Mouse (Mus musculus): ENCODE results near the gene Rbm6. TPM values are rescaled to one million over a fixed set of nuclear protein-coding genes. Genes with fewer than 3 reads are reported as not detected.

Gene Rbm6
- total RNA-seq (2014; fragmentation: Nextera tagmentation), result 123 and 150 TPM in 2 replicates
- 164 and 174 TPM in 2 replicates for total RNA-seq (2017)

- ATAC-seq (replicated peaks; ENCODE audit: low FRiP score, low TSS enrichment, poor library complexity, severe bottlenecking), result no peak
Measured at GRCm38 (mm10) chr9:107873137-107873536, at the start of gene Rbm6. Gene Rbm6 (minus strand): TSS chr9:107873237.

DNA sequence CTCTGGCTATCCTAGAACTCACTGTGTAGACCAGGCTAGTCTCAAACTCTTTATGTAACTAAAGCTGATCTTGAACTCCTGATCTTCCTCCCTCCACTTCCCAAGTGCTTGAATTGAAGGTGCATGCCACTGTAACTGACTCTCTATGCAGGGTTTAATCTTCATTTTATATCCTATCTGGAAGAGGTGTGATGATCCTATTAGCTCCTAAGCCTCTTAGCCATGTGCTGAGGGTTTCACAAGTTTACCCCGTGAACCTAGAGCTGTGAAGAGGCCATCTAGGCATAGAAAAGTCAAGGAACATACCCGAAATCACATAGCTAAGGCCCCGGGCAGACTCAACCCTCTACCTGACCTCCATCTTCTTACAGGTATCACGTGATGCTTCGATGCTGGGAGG lies 46.4 kb upstream of the Rbm6 start:
- no peak for ATAC-seq (replicated peaks; ENCODE audit: low FRiP score, low TSS enrichment, poor library complexity, severe bottlenecking)

DNA sequence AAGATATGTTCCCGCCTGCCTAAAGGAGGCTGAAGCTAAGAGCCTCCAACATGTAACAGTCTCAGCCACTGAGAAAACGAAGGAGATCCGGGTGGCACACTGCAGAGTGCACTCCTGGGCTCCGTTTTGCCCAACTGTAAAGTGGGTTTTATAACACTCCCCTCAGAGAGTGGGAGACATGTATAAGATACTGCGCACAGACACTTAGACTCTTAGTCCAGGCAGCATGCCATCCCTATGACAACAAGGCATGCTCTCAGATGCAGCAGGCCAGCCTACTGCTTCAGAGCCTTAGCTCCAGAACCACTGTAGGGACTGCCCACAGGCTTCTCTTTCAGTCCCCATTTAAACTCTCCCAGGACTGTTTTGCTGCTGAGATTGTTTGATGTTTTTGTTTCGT lies 45.8 kb upstream of the Rbm6 start:
- ATAC-seq (replicated peaks; ENCODE audit: low FRiP score, low TSS enrichment, poor library complexity, severe bottlenecking), result no peak

DNA sequence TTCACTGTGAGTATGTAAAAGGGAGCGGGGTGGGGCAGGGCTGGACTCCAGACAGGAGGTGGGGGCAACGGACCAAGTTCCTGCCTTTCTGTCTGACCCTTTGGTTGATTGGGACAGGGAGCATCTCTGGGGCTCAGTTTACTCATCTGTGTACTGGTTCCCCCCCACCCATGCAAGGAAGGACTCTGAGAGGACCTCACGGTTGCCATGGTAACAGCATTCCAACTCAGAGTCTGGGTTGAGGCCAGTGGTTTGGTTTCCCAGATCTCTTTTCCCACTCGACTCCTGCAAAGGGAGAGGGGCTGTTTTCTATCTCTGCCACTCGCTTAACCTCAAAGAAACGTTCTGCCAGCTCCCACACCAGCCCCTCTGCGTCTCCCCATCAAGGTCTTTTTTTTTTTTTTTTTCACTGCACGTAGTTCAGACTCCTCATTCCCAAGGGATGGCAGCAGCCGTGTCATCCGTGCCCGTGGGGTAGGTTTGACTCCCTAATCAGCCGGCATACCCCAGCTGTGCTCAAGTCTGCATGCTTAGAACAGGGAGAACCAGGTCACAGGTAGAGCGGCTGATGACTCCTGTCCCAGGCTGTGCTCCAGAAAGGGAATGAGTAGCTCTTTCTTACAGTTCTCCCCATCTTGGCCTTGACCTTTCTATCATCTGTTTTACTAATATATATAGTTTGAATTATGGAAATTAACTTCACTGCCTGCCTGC lies 45.0 kb upstream of the Rbm6 start:
- no peak for ATAC-seq (replicated peaks; ENCODE audit: low FRiP score, low TSS enrichment, poor library complexity, severe bottlenecking)

DNA sequence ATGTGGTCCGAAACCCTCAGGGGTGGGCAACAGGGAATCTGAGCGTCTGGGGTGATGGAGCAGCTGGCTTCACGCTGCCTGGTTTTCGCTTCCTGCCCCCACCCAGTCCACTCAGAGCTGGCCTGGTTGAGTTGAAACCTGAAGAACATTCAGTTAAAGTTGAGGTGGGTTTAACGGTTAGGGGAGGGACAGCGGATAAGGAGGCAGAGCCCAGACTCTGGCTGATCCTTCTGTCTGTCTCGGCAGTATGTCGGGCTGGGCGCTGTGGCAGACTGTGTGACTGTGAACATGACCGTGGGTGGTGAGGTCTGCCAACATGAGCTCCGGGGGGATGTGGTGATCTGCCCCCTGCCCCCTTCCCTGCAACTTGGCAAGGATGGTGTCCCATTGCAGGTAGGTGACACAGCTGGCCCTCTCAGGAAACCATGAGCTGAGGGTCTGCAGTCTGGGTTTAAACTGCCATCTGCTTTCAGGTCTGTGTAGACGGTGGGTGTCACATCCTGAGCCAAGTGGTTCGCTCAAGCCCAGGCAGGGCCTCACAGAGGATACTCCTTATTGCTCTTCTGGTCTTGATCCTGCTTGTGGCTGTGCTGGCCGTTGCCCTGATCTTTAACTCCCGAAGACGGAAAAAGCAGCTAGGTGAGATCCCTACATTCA lies 41.9 kb upstream of the Rbm6 start:
- ATAC-seq (replicated peaks; ENCODE audit: low FRiP score, low TSS enrichment, poor library complexity, severe bottlenecking), result no peak

GRCm38 (mm10) chr9:107910025-107910769 lies 37.2 kb upstream of the Rbm6 start:
- ATAC-seq (replicated peaks; ENCODE audit: low FRiP score, low TSS enrichment, poor library complexity, severe bottlenecking), result no peak

DNA sequence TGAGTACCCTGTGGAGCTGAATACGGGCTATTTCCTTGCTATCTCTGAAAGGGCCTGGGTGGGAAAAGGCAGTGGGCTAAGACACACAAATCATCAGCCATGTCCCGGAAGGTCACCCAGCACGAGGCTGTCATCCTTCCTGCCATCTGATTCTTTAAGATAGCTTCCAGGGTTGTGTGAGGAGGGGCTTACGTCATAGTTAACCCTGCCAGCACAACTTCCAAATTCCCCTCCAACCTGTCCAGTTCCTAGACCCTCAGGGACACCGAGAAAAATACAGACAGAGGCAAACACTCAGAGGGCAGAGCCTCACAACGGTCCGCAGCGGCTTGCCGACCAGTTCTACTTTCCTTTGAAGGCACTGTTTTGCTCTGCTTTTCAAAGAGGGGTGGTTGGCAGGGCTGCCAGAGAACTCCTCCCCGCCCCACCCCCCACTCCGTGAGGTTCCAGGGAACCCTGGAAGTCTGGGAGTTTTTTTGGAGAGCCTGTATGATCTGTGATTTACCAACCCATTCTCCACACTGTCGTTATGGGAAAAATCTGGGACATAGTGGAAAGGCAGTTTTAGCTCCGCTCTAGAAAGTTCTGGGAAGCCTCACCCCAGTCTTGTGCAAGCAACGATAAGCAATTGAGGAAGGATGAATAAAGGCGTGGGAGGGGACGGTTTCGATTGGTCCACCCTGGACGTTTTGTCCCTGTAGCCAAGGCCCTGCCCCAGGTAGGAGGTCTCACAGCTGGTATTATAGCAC lies 35.5 kb upstream of the Rbm6 start:
- ATAC-seq (replicated peaks; ENCODE audit: low FRiP score, low TSS enrichment, poor library complexity, severe bottlenecking), result no peak

DNA sequence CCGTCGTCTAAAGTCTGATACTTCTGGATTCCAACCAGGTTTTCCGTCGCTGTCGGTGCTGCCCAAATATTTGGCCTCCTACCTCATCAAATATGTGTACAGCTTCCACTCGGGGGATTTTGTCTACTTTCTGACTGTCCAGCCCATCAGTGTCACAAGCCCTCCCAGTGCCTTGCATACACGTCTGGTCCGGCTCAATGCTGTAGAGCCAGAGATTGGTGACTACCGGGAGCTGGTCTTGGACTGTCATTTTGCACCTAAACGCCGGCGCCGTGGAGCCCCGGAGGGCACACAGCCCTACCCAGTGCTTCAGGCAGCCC lies 34.7 kb upstream of the Rbm6 start:
- no peak for ATAC-seq (replicated peaks; ENCODE audit: low FRiP score, low TSS enrichment, poor library complexity, severe bottlenecking)

DNA sequence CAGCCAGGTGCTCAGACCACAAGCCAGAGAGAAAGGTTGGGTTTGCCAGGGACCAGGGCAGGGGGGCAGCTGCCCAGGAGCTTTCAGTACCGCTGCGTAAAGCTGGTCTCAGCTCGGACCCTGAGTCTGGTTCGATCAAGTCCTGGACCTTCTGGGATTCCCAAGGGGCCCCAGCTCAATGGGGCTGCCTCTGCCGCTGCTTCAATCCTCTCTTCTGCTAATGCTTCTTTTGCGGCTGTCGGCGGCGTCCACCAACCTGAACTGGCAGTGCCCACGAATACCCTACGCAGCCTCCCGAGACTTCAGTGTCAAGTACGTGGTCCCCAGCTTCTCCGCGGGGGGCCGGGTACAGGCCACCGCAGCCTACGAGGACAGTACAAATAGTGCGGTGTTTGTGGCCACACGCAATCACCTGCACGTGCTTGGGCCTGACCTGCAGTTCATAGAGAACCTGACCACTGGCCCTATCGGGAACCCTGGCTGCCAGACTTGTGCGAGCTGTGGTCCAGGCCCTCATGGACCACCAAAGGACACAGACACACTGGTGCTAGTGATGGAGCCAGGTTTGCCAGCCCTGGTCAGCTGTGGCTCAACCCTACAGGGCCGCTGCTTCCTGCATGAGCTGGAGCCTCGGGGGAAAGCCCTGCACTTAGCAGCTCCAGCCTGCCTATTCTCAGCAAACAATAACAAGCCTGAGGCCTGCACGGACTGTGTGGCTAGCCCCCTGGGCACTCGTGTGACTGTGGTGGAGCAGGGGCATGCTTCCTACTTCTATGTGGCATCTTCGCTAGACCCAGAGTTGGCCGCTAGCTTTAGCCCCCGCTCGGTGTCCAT lies 34.1 kb upstream of the Rbm6 start:
- ATAC-seq (replicated peaks; ENCODE audit: low FRiP score, low TSS enrichment, poor library complexity, severe bottlenecking), result no peak

DNA sequence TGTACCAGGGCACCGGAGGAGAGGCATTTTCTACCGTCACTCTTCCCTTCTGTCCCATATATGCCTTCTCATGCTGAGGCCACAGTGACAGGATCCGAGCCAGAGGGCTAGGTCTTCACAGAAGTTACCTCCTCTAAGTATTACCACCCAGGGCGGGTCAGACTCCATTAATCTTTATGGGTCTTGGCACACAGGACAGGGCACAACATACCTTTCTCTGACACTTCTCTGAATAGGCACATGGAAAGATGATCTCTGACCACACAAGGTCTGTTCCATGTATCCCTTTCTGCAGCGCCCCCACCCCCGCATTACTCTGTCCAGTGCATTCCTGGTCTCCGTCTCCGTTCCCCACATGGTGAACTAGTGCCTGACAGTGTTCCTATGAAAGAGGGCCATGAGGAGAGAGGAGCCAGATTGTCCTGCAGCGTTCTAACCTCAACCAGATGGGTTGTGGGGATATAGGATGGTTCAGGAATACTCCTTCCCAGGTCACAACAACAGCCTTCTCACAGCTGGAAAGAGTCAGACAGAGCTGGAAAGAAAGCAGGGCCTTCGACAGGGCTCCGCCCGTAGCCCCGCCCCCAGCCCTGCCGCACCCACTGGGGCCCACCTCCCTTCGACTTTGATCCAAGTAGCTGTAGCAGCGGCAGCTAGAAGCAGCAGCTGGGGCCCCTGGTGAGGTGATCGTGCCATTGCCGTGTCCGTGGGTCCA lies 33.4 kb upstream of the Rbm6 start, which contains the start of gene Mst1r:
TSS of gene Mst1r (plus strand) at position 622 of the 715 bp plus-strand sequence.
- peak; percentile 61 for ATAC-seq (replicated peaks; ENCODE audit: low FRiP score, low TSS enrichment, poor library complexity, severe bottlenecking)

DNA sequence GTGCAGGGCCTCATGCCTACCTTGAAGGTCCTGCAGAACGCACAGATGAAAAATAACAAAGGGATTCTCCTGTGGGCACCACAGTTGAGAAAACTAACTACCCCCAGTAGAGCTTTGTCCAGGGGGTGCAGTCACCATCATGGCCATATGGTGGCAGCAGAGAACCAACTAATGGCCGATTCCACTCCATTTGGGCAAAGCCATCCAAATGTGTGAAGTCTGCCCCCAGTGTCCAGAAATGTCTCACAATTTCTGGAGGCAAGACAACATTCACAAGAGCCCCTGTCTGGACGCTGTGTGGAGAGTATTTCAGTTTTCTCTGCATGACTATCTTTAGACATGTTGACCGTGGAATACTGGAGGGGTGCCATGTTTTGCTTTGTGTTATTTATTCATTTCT lies 31.7 kb upstream of the Rbm6 start:
- ATAC-seq (replicated peaks; ENCODE audit: low FRiP score, low TSS enrichment, poor library complexity, severe bottlenecking), result peak; percentile 72

- no peak for ATAC-seq (replicated peaks; ENCODE audit: low FRiP score, low TSS enrichment, poor library complexity, severe bottlenecking)
Measured at GRCm38 (mm10) chr9:107901627-107901914, 28.5 kb upstream of the Rbm6 start.

GRCm38 (mm10) chr9:107900840-107901626 lies 28.0 kb upstream of the Rbm6 start:
- ATAC-seq (replicated peaks; ENCODE audit: low FRiP score, low TSS enrichment, poor library complexity, severe bottlenecking), result peak; percentile 58

DNA sequence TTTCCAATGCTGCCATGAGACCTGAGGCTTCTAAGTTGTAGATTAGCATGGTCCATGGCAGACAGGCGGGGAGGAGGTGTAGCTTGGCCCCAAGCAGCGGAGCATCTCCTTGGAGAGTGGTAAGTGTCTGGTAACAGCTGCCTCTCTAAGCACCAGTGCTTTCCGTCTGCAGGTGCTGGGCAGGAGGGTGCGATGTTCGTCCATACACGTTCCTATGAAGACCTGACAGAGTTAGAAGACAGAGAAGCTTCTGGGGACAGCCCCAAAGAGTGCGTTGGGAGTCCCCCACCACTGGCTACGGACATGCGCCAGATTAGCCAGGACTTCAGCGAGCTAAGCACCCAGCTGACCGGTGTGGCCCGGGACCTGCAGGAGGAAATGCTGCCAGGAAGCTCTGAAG lies 26.8 kb upstream of the Rbm6 start:
- no peak for ATAC-seq (replicated peaks; ENCODE audit: low FRiP score, low TSS enrichment, poor library complexity, severe bottlenecking)

DNA sequence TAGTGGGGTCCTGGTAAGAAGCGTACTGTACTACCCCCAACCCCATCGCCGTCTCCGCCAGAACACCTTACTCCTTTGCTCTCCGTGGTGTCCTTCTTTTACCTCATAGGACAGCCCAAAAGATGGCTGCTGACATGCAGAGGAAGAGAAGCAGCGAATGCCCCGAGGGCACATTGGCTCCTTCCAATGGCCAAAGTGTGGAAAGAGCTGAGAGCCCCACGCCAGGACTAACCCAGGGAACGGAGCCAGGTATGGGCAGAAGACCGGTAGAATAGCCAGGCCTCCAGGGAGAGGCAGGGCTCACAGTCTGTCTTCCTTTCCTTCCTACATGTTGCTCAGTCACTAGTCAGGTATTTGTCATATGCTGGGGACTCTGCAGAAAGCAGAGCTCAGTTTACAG lies 25.5 kb upstream of the Rbm6 start:
- no peak for ATAC-seq (replicated peaks; ENCODE audit: low FRiP score, low TSS enrichment, poor library complexity, severe bottlenecking)

GRCm38 (mm10) chr9:107891023-107891422 lies 18.0 kb upstream of the Rbm6 start:
- no peak for ATAC-seq (replicated peaks; ENCODE audit: low FRiP score, low TSS enrichment, poor library complexity, severe bottlenecking)

- ATAC-seq (replicated peaks; ENCODE audit: low FRiP score, low TSS enrichment, poor library complexity, severe bottlenecking), result no peak
Measured at GRCm38 (mm10) chr9:107890260-107890659, 17.2 kb upstream of the Rbm6 start.

DNA sequence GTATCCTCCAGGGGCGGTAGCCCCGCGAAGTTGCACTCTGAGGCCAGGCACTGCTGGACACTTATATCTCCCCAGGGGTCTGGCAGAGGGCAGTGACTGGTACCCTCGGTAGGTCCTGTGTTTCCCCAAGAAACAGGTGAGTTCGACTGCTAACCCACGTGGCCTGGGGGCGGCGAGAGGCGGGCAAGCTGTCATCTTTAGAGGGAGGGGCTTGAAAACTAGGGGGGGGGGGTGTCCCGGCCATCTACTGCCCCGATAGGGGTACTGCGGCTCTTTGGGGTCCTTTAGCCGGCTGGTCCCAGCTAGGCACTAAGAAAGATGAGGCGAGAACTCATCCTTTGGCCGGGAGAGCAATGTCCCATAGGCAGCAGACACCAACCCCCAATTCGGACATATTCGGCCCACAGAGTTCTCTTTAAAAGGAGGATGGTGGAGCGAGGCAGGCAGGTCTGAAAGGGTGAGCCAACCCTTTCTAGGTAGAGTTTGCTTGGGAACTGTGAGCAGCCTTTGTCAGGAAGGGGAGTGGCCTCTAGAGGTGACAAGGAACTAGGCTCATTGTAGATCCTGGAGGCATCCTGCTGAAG lies 15.3 kb upstream of the Rbm6 start:
- peak; percentile 55 for ATAC-seq (replicated peaks; ENCODE audit: low FRiP score, low TSS enrichment, poor library complexity, severe bottlenecking)
